Mouse (Mus musculus) heart, postnatal 0 days (tissue): ENCODE results near the gene Ptger3.

Experiments used
- CTCF ChIP-seq: IDR thresholded peaks from 2 replicates; pipeline ENCODE4 v1.5.1; 2016; ENCODE audit warnings: antibody characterized with exemption, control low read depth, low read depth
- EP300 ChIP-seq: IDR thresholded peaks from 2 replicates; pipeline ENCODE4 v1.6.1; 2016; ENCODE audit warnings: antibody characterized with exemption, low read depth

GRCm38 (mm10) chr3:157635713-157636112 is 69.0 kb downstream of the Ptger3 start:
- TF ChIP-seq CTCF (no peak), EP300 (no peak)
